Mouse (Mus musculus): ENCODE data around the gene Abca17.

Abca17 gene
- long read RNA-seq, experiment 1: 0 reads
- long read RNA-seq, experiment 2: 0 reads

DNA sequence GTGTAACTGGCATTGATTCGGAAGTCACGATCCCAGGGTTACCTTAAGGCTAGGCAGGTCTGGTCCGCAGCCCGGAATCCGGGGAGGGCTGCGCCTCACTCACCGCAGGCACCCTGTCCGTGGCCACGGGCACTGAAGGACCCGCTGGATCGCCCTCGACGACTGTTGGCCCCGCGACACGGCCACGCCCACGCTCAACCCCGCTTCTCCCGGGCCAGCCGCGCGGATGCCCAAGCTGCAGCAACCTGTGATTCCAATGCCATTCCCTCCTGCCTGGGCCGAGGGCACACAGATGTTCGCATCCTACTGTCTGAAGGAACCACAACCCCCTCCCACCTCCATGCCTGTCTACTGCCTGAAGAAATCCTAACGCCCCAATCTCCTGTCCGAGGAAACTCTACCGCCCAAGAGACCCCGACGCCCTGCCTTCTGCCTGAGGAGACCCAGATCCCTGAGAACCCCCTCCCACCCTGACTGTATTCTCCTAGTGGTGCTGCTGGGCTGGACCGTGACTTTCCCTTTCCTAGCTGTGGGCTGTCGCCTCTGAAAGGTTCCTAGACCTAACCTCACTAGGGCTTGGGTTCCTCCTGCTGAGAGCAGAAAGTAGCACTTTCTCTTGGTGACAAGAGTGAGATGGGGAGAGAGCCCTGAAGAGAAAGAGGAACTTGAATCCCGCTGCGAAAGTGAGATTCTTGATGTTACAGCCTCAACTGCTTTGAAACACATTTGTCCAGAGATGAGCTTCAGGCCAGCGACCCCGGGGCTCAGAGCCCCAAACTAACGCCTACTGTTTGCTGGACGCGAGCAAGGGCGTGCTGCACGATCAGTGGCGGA, at the start of gene Abca17:
Abca17 (minus strand) TSS at position 143 of the 834 bp plus-strand sequence.
- intact Hi-C loops (cut with DNase I): loop anchor here (5.0 kb wide), 1 partner anchor 41 kb away; no protein-coding TSS in a partner anchor

DNA sequence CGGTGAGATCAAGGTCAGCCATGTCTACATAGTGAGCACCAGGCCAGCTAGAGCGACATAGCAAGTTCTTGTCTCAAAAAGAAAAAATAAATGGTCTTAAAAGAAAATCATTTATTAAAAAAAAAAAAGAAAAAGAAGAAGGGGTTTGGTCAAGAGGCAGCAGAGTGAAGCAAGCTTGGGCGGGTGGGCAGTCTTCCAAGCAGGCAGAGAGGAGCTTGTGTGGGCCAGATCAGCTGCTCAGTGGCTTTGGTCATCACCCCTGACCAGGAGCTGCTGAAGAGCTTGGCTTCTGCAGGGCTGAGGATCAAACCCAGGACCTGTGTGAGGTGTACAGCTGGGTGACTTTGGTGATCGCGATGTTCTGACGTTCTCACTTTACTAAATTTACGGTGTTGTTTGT, 43.6 kb upstream of the Abca17 start:
- intact Hi-C loops (cut with DNase I): loop anchor here (5.0 kb wide), 3 partner anchors 42 to 237 kb away; partner anchors contain the start of genes Abca17 and Abca3

DNA sequence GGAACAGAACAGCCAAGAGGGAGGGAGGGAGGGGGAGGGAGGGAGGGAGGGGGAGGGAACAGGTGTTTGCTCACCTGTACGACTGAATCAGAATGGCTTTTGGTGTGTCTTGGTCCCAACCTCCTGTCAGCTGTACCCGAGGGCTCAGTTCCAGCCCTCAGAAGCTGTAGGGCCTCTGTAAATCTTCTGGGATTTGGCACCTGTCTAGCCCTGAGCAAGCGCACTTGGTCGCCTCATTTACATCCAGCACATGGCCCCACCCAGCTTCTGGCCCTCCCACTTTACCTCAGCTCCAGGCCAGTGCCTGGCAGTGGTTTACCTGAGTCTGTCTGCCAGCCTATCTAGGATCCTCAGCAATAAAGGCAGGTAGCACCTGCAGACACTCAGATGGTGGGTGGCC, 42.7 kb upstream of the Abca17 start:
- intact Hi-C loops (cut with DNase I): loop anchor here (5.0 kb wide), 3 partner anchors 41 to 236 kb away; partner anchors contain the start of genes Abca17 and Abca3

DNA sequence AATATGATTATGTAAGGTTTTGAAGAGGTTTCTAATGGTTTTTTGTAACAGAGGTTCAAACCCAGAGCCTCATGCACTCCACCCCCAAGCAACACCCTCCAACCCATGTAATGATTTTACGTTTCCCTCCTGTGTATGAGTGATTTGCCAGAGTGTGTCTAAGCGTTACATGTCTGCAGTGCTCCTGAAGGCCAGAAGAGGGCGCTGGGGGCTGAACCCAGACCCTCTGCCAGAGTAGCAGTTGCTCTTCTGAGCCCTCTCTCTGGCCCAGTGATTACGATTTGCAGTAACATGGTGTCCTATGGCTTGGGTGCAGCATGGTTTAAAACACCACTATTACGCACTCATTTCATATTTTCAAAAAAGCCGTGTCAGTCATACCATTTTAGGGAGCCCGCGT, 40.3 kb upstream of the Abca17 start:
- intact Hi-C loops (cut with DNase I): loop anchor here (5.0 kb wide), 3 partner anchors 39 to 234 kb away; partner anchors contain the start of genes Abca17 and Abca3

DNA sequence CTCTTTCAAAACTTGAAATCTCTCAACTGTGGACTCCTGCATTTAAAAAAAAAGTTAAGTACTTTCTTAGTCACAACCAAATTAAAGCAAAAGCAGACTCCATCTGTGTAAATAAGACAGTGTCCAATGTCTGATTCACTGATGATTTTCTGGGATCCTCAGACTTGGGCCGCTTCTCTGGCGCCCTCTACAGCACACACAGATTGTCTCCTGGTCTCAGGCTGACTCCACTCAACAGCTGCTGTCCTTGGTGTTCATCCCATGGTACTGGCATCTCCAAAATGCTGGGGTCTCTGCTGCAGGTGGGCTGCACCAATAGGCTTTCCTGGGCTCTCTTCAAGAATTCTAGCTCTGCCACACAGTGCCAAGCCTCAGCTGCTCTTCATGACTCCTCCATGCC, 39.0 kb upstream of the Abca17 start:
- intact Hi-C loops (cut with DNase I): loop anchor here (5.0 kb wide), 3 partner anchors 38 to 233 kb away; partner anchors contain the start of genes Abca17 and Abca3

DNA sequence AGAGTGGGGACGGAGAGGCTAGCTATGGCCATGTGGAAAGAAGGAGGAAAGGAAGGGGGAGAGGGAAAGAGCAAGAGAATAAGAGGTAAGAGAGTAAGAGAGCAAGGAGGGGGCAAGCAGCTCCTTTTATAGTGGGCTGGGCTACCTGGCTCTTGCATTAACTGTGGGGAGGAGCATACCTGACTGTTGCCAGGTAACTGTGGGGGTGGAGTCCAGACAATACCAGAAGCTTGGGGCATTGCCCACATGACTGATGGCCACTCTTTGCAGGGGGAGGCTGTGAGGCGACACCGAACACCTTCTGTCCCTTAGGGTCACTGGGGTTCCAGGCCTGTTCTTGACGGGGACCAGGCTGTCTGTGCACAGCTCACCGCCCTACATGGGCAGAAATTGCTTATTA, 37.8 kb upstream of the Abca17 start:
- intact Hi-C loops (cut with DNase I): no loop called here

DNA sequence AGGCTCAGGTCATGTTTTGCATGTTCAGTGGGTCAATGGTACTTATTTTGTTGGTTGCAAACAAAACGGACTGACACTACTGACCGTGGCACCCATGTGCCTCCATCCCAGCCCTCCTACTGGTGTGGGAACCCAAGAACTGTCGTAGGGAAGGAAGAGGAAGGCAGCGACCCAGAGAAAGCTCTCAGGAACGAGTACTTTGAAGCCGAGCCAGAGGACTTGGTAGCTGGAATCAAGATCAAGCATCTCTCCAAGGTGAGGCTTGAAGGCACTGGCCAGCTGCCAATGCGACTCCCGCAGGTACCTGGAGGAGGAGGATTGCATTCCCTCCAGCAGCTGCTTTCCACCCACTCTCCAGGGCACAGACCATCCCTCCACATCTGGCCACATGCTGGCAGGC, 32.9 kb upstream of the Abca17 start:
- intact Hi-C loops (cut with DNase I): no loop called here

DNA sequence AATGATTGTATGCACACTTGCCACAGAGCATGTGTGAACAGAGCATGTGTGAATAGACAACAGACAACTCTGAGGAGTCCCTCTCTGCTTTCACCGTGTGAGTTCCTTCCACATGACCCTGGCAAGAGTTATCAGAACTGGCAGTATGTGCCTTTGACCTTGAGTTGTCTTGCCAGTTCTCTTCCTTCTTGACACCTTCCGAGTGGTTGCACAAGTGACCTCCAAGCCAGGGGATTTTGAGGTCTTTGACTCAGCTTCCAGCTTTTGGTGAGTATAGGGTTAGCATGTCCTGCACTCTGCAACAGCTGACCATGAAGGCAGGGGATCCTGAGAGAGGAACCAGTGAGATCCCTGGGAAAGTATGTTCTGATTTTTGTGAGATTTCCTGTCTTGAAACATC, 27.6 kb upstream of the Abca17 start:
- intact Hi-C loops (cut with DNase I): no loop called here

DNA sequence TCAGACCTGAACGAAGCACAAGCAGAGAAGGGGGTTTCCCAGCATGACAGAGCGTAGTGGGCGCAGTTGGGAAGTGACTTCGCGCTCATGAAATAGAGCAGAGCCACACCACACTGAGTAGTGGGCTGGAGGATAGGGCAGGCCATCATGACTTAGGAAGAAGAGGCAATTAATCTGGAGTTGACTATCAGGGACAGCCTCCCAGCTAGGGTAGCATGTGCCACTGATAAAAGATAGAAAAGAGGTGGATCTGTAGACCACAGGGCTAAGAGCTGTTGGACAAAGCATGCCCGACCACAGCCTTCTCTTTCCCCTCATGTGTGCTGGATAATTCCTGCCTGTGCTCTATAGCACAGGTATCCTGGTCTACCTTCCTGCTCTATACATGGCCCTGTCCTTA, 25.0 kb upstream of the Abca17 start:
- intact Hi-C loops (cut with DNase I): no loop called here

DNA sequence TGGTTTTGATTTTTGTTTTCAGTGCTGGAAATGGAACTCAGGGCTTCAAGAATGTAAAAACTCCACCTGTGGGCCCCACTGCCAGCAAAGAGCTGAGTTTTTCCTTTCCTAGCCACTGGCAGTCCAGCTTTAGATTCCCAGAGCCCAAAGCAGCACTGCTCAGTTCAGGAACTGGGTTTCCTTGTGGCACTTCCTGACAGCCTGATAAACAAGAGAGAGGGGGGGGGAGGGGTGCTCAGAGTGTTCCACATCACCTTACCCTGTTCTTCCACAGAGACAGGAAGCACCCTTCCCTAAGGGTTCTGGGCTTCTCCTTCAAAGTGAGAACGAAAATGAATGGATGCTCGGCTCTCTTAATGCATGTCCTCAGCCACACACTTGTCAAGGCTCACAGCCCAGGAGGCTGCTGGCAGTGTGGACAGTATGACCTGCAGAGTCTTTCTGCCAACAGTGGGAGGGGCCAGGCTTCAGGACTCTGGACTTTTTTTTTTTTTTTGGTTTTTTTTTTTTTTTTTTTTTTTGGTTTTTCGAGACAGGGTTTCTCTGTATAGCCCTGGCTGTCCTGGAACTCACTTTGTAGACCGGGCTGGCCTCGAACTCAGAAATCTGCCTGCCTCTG, 24.3 kb upstream of the Abca17 start:
- intact Hi-C loops (cut with DNase I): no loop called here

DNA sequence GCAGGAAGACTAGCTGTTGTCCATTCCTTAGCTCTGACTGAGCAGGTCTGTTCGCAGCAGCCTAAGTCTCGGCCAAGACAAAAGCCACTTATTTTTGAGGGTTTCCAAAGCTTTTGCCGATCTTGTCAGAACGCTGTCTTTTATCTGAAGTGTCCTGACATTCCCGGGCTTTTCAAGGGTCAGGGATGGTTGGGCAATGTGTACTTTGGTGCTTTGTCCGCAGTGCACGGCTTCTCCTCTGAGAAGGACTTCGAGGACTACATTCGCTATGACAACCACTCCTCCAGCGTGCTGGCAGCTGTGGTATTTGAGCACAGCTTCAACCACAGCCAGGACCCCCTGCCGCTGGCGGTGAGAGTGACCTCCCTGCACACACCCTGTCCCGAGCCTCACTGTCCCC, 15.0 kb upstream of the Abca17 start:
- intact Hi-C loops (cut with DNase I): no loop called here

DNA sequence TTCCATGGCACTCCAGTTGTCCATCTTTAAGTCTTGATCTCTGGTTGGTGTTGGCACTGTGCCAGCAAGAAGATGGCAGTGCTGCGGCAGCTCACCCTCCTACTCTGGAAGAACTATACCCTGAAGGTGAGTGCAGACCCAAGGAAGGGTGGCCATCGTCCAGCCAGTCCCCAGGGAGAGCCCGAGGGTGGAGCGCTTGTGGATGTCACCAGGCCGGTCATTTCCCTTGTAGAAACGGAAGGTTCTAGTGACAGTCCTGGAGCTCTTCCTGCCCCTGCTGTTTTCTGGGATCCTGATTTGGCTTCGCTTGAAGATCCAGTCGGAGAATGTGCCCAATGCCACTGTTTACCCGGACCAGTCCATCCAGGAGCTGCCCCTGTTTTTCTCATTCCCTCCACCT, 13.6 kb upstream of the Abca17 start:
- intact Hi-C loops (cut with DNase I): no loop called here

DNA sequence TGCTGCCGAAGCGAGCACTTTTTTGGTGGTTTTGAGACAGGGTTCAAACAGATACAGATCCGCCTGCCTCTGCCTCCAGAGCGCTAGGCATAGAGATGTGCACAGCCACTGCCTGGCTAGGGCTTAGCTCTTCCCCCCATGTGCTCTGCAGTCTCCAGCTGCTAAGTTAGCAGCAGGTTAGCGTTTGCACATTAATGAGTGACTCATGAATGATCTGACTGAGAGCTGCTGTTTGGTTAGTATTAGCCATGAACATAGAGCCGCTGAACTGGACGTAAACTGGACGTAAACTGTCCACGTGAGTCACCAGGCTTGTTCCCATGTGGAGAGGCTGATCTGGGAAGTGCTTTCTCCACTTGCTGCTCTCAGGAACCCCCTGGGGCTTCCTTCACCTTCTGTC, 11.7 kb upstream of the Abca17 start:
- intact Hi-C loops (cut with DNase I): no loop called here

DNA sequence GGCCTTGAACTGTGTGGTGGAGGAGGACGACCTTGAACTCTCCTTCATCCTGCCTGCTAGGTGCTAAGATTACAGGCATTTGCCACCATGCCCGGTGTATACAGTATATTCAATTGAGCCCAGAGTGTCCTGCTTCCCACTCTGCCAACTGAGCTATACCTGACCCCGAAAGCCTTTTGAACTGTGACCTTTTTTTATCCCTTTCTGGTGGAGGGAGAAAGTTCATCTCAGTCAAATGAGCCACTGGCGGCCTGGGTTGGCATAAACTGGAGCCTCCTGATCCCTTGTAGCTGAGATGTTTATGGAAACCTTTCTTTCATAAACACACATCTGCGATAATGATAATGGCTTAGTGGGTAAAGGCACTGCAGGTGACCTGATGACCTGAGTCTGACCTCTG, 10.4 kb upstream of the Abca17 start:
- intact Hi-C loops (cut with DNase I): no loop called here

DNA sequence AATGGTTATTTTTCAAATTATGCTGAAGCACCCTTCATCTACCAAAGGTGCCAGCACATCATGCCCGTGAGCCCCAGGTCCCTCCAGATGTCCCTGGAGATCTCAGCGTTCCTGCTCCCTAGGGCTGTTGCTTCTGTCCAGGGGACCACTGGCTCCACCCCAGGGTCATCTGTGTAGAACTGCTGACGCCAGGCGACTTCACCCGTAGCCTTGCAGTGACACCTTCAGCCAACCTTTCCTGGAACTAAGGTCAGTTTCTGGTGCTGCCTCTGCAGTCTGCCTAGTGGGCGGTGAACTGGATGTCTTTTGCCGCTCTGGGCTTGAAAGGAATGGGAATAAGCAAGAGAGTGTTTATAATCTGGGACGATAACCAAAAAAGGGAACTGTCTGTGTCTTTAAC, 10.0 kb upstream of the Abca17 start:
- intact Hi-C loops (cut with DNase I): no loop called here

DNA sequence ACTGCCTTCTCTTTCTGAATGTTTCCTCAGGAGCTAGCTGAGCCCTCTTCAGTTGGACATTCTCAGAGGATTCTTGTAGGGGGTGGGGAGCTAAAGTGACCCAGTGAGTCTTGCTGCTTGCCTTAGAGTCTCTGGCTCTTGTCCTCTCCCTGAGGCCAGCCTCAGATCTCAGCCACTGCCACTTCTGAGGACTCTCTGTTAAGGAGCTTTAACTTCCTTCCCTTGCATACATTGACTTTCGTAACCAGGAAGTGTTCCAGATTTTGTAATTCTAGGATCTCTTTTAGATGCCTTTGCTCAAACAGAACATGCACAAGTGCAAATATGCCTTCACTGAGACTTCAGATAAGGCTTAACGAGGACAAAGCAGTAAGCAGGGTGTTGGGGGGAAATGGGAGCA, 9.0 kb upstream of the Abca17 start:
- intact Hi-C loops (cut with DNase I): no loop called here

DNA sequence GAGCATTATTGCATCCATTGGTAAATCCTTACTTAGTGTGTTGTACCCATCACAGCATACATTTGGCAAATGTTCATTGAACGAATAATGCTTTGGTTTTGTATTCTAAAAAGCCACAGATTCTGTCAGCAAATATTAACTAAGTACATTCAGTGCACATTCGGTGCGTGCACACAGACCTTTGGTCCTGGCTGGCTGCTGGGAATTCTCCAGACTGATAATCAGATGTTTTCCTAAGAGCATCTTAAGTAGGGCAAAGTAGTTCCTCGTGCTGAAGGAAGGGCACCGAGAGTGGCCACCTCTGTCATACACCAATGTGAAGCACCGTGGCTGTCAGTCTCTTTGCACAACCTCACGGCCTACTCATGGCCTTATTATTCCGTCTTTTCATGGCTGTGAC, 8.1 kb upstream of the Abca17 start:
- intact Hi-C loops (cut with DNase I): no loop called here

DNA sequence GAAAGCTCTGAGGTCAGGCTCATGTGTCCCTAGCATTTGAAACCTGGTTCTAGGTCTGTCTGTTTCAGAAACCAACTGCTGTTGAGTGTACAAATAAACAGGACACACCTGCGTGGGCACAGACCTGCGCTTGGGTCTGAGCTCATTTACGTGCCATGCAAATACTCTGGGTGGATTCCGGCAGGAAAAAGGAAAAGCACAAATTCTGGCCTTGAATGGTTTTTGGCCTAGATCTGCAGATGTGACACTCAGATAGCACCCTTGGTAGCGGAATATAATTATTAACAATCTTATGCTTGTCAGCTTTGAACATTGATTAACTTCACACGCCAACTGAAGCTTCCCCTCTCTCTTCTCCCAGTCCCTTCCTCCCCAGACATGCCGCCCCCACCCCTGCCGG, 4.4 kb upstream of the Abca17 start:
- intact Hi-C loops (cut with DNase I): no loop called here

DNA sequence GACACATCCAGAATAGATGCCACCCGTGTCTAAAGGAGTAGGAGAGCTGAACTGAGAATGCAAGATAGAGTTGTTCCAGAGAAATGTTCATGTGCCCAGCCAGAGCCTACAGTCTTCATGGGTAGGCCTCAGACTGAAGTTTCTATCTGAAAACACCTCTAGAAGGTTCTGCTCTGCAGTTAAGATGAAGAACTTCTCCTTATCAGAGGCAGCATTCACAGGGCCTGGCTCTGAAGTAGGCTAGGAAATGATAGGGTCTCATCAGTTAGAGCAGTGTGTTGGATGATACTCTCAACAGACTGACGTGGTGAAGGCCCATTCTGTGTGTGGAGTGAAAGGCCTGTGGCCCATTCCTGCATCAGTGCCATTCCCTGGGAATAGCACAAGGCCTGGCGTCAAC, 3.1 kb upstream of the Abca17 start:
- intact Hi-C loops (cut with DNase I): loop anchor here (5.0 kb wide), 1 partner anchor 38 kb away; no protein-coding TSS in a partner anchor

DNA sequence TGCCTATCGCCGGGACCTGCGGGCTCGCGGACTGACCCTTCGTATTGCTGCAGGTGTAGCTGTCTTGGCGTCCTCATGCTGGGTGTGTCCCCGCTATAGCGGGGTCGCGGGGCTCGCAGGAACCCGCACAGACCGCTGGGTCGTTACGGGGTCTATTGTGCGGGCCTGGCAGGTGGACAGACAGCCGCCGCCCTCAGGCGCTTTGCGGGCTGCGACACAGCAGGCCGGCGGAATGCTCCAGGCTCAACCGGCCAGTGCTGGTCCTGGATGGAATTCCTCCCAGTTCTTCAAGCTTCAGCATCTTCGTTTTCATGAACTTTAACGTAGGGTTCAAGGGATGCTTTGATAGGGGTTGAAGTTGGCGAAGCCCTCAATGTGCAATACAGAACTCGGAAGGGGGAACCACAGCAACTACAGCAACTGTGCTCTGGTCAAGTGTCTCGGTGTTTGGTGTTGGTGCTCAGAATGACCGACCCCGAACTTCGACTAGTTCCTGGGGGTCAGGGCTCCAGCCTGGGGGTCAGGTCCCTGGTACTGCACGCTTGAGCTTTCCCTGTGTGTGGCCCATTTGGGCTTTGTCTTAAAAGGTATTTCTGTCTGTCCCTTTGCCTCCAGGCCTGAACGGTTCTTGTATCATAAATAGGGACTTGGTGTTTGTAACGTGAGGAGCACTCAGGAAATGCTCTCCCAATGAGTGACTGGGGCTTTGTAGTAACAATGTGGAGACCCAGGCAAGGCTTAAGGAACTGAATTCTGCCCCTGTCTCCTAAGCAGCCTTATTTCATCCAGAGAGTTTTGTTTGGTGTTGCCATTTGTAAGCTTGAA, 1.7 kb upstream of the Abca17 start:
- intact Hi-C loops (cut with DNase I): loop anchor here (5.0 kb wide), 1 partner anchor 40 kb away; no protein-coding TSS in a partner anchor

DNA sequence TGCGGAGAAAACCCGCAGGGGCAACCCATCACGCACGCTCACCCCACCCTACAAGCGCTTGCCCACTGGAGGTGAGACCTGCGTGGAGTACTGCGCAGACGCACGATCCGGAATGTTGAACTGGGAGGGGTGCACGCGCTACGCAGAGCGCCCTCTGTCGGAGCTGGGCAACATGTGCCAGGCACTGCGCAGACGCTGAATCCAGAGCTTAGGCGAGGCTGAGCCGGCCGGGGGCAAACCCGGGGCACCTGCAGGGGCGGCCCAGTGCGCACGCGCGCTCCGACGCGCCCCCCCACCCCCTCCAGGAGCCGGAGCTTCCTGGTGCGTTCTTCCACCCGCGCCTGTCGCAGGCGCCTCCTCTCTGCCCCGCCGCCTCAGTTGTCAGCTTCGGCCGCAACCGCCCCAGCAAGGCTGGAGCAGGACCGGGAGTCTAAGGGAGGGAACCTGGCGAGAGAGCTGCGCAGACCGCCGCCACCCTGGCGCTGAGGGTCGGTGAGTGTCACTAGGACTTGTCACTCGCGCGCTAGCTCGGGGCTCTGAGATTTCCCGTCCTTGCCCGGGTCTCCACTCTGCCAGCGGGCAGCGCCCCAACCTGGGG, 991 bp upstream of the Abca17 start, which contains the start of gene Abca3:
Abca3 (plus strand) TSS at position 191 of the 598 bp plus-strand sequence.
- intact Hi-C loops (cut with DNase I): loop anchor here (5.0 kb wide), 1 partner anchor 40 kb away; no protein-coding TSS in a partner anchor

All from adrenal gland (tissue).